In the genomic region with DNA sequence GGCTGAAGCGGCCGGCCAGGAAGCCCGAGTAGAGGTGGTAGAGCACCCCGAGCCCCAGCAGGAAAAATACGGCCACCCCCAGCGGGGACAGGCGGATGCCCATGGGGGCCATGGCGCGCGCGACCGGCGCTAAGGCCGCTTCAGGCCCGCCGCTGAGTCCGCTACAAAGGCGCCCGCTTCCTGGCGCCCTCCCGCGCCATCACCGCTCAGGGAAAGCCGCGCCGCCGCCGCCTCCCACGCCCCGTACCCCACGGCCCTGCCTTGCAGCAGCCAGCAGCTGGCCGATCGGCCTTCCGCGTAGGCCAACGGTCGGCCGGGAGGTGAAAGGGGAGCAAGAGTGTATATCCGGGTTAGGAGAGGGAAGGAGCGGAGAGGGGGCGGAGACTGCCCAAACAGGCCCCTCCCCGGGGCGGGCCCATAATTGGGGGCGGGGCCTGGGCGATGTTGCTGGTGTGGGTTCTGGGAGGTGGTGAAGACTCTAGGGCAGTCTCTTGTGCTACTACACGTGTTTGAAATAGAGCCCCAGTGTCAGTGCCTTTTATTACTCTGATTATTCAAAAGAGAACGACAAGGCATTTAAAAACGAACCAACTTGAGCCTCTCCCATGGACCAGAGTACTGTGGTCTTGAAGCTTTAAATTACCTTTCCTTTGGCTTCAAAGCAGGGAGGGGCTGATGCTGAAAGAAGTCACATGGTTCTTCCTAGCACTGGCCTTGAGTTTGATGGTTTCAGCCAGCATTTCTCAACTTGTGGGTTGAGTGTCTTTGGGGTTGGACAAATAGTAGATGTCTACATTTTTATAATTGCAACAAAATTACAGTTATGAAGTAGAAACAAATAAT, we compare ENCODE assay signal across 8 mouse cellular contexts. TPM values are rescaled to one million over a fixed set of nuclear protein-coding genes. Genes with fewer than 3 reads are reported as not detected.
DNase-seq lines count a peak whose midpoint lies in the region; ATAC-seq lines count a peak whose summit lies in the region.

A gene (minus strand): TSS at position 364 of the 843 bp plus-strand sequence.

- H3K4me2 ChIP-seq in hindbrain, embryonic 14.5 days (replicated peaks), result peak within 1 kb of the TSS; percentile 89

- peaks cover 21% of the 10 kb centered on the region for H3K4me1 ChIP-seq in hindbrain, embryonic 14.5 days (replicated peaks; ENCODE audit: control insufficient read depth, insufficient read depth, low read length)

- H3K9ac ChIP-seq in hindbrain, embryonic 14.5 days, result peak within 1 kb of the TSS; percentile 99

- no peaks in the 10 kb centered on the region for H3K9me3 ChIP-seq in hindbrain, embryonic 14.5 days (ENCODE audit: control insufficient read depth, low read length)

- H3K27ac ChIP-seq in hindbrain, embryonic 14.5 days, result peak within 1 kb of the TSS; percentile 88

- 0 out of 2 replicates have a peak, but pooled peaks cover 5% of the 10 kb centered on the region for H3K36me3 ChIP-seq in hindbrain, embryonic 14.5 days (replicated peaks; ENCODE audit: control insufficient read depth, insufficient read depth)

- H3K27me3 ChIP-seq in hindbrain, embryonic 14.5 days (ENCODE audit: control insufficient read depth, insufficient read depth, low read length), result no peaks in the 10 kb centered on the region

- peak; percentile 97 for ATAC-seq in hindbrain, embryonic 14.5 days (ENCODE audit: low FRiP score)

- WGBS in hindbrain, embryonic 14.5 days, result 1% methylated on average over 48 of the region's 48 CpGs

- peak within 1 kb of the TSS; percentile 99 for H3K4me3 ChIP-seq in hindbrain, embryonic 14.5 days (replicated peaks; ENCODE audit: low read length)

- peak; percentile 88 for DNase-seq in R1 (ENCODE audit: low read depth, low spot score)
- DNase-seq in cerebellum, postnatal 25 days, result peak; percentile 90 to 93
- DNase-seq in frontal cortex, postnatal 25 days (ENCODE audit: low spot score in 2 of 2), result peak; percentile 70 to 80
- DNase-seq in hindbrain, embryonic 14.5 days (ENCODE audit: low spot score), result peak; percentile 80
- peak; percentile 81 for DNase-seq in left cerebral cortex, adult 11 months (ENCODE audit: low spot score)
- DNase-seq in lung, postnatal 4 days, result peak; percentile 91 to 92
- DNase-seq in retina, postnatal 7 days (ENCODE audit: low read depth, low spot score), result peak; percentile 70
- DNase-seq in urinary bladder, adult 2 months (ENCODE audit: low spot score), result peak; percentile 79

RNA-seq across cellular contexts. Expression of the gene that starts here (rescaled TPM):
- polyA plus RNA-seq in hindbrain, embryonic 14.5 days (2014; fragmentation: Nextera tagmentation; extraction: Ambion mirVana), result 55.6 and 61.2 TPM in 2 replicates
- 21.1 and 25.4 TPM in 2 replicates for polyA plus RNA-seq in urinary bladder, adult 2 months (2012; rRNA removed)

Comparison
In these comparisons a context has a peak if more than half of its experiments do, and no peak if none do; other contexts are left out.
1. Peak in every context shown above with its lines: DNase-seq, ATAC-seq, H3K4me3 ChIP-seq and H3K27ac ChIP-seq.